Mouse (Mus musculus) midbrain, embryonic 14.5 days (tissue): ENCODE results near the gene Isyna1. TPM values are rescaled to one million over a fixed set of nuclear protein-coding genes. Genes with fewer than 3 reads are reported as not detected.

ENCODE experiments used
- ATAC-seq: fragments of 200-750 bp; cut with Nextera tagmentation; 2 replicates; pipeline ENCODE4 v1.8.0; 2017; ENCODE audit warnings: moderate number of reproducible peaks, moderate library complexity; ENCODE audit not compliant: low FRiP score, low TSS enrichment
- DNase-seq: peaks from one replicate; pipeline ENCODE4 v3.0.0-alpha.2; 2015
- H3K27ac ChIP-seq: fragments of 300-500 bp; sonication (generic); replicated peaks from 2 replicates; pipeline ENCODE4 v1.5.1; 2014; ENCODE audit warnings: mild to moderate bottlenecking, low read depth, low read length, moderate library complexity
- H3K27me3 ChIP-seq: fragments of 300-500 bp; sonication (generic); 2 replicates; pipeline ENCODE4 v1.6.1; 2014; ENCODE audit warnings: low read length, control low read depth, mixed read lengths; ENCODE audit not compliant: control insufficient read depth, insufficient read depth
- H3K36me3 ChIP-seq: fragments of 300-500 bp; sonication (generic); 2 replicates; pipeline ENCODE4 v1.6.1; 2014; ENCODE audit warnings: low read length, control low read depth; ENCODE audit not compliant: control insufficient read depth, insufficient read depth
- H3K4me1 ChIP-seq: fragments of 300-500 bp; sonication (generic); 2 replicates; pipeline ENCODE4 v1.6.1; 2014; ENCODE audit warnings: mild to moderate bottlenecking, antibody characterized with exemption, low read length, control low read depth; ENCODE audit not compliant: control insufficient read depth, insufficient read depth
- H3K4me2 ChIP-seq: fragments of 300-500 bp; sonication (generic); 2 replicates; pipeline ENCODE4 v1.6.1; 2014; ENCODE audit warnings: mild to moderate bottlenecking, low read length, moderate library complexity
- H3K4me3 ChIP-seq: fragments of 300-500 bp; sonication (generic); replicated peaks from 2 replicates; pipeline ENCODE4 v1.5.1; 2014; ENCODE audit warnings: low read depth, low read length
- H3K9ac ChIP-seq: fragments of 300-500 bp; sonication (generic); replicated peaks from 2 replicates; pipeline ENCODE4 v1.6.1; 2014; ENCODE audit warnings: mild to moderate bottlenecking, low read length, moderate library complexity
- H3K9me3 ChIP-seq: fragments of 300-500 bp; sonication (generic); 2 replicates; pipeline ENCODE4 v1.6.1; 2016; ENCODE audit warnings: low read length, control low read depth, mixed read lengths; ENCODE audit not compliant: control insufficient read depth
- WGBS: fragments of 180-500 bp; shearing (Covaris S2); extraction: QIAGEN DNeasy Blood & Tissue Kit; methylation state at CpG from one replicate; pipeline ENCODE4 v1.1.7; 2014; 5-methylcytosine and 5-hydroxymethylcytosine counted together
- polyA plus RNA-seq: library from polyadenylated mRNA; unstranded; fragments of >200 nt; fragmentation: Nextera tagmentation; extraction: Ambion mirVana; gene quantifications from 2 replicates; pipeline ENCODE4 v1.2.1, GENCODE M21; 2014

Gene Isyna1
- polyA plus RNA-seq, 1 experiment from 2014 or later, result 91.9 TPM

GRCm38 (mm10) chr8:70644065-70644464 lies 49.9 kb downstream of the Isyna1 start:
- H3K4me1 ChIP-seq, result 0 out of 2 replicates have a peak, but pooled peaks cover 4% of the 10 kb centered on the region
- no peaks in the 10 kb centered on the region for H3K9me3 ChIP-seq
- H3K36me3 ChIP-seq, result no peaks in the 10 kb centered on the region
- no peak for ATAC-seq
- H3K27me3 ChIP-seq, result no peaks in the 10 kb centered on the region
- DNase-seq, result no peak
- no peak overlapping the region for H3K4me2 ChIP-seq
- H3K9ac ChIP-seq, result no peak overlapping the region
- no peak overlapping the region for H3K4me3 ChIP-seq
- H3K27ac ChIP-seq, result no peak overlapping the region
- WGBS, result 77% methylated on average over 2 of the region's 2 CpGs

- H3K4me1 ChIP-seq, result 0 out of 2 replicates have a peak, but pooled peaks cover 14% of the 10 kb centered on the region
- H3K27ac ChIP-seq, result no peak overlapping the region
- peaks cover 10% of the 10 kb centered on the region for H3K36me3 ChIP-seq
- DNase-seq, result no peak
- H3K4me3 ChIP-seq, result no peak overlapping the region
- no peaks in the 10 kb centered on the region for H3K27me3 ChIP-seq
- no peak for ATAC-seq
- no peaks in the 10 kb centered on the region for H3K9me3 ChIP-seq
- H3K4me2 ChIP-seq, result no peak overlapping the region
- no peak overlapping the region for H3K9ac ChIP-seq
- WGBS, result 61% methylated on average over 17 of the region's 17 CpGs
Observed at GRCm38 (mm10) chr8:70645501-70646224, 51.5 kb downstream of the Isyna1 start.

GRCm38 (mm10) chr8:70646369-70646768 lies 52.2 kb downstream of the Isyna1 start:
- H3K36me3 ChIP-seq, result peaks cover 15% of the 10 kb centered on the region
- no peak for ATAC-seq
- H3K4me3 ChIP-seq, result no peak overlapping the region
- H3K4me1 ChIP-seq, result 0 out of 2 replicates have a peak, but pooled peaks cover 14% of the 10 kb centered on the region
- 66% methylated on average over 6 of the region's 6 CpGs for WGBS
- no peak overlapping the region for H3K27ac ChIP-seq
- H3K27me3 ChIP-seq, result no peaks in the 10 kb centered on the region
- DNase-seq, result no peak
- H3K9ac ChIP-seq, result no peak overlapping the region
- H3K9me3 ChIP-seq, result no peaks in the 10 kb centered on the region
- H3K4me2 ChIP-seq, result no peak overlapping the region

GRCm38 (mm10) chr8:70646775-70647174 lies 52.6 kb downstream of the Isyna1 start:
- H3K9ac ChIP-seq, result 0 out of 2 replicates have a peak overlapping the region, but pooled peaks have one; percentile 17
- H3K27ac ChIP-seq, result no peak overlapping the region

More at GRCm38 (mm10) chr8:70646775-70647174, 52.6 kb downstream of the Isyna1 start:
- Histone ChIP-seq H3K4me2 (no peak overlapping the region), H3K4me3 (no peak overlapping the region), H3K4me1 (0 out of 2 replicates have a peak, but pooled peaks cover 14% of the 10 kb centered on the region), H3K9me3 (no peaks in the 10 kb centered on the region), H3K36me3 (peaks cover 18% of the 10 kb centered on the region), H3K27me3 (no peaks in the 10 kb centered on the region)
- DNase-seq (no peak), ATAC-seq (no peak)

Other genes with a start within 250 kb of the Isyna1 start
- 16.9 and 18.4 TPM in 2 replicates for gene Upf1, start 241.1 kb upstream of the Isyna1 start, polyA plus RNA-seq
- gene Comp, start 220.8 kb upstream of the Isyna1 start, polyA plus RNA-seq, result 0.47 TPM in 1 of 2 replicates, not detected in the other
- gene Crtc1, start 154.8 kb upstream of the Isyna1 start, polyA plus RNA-seq, result 43.9 and 51.7 TPM in 2 replicates
- gene Klhl26, start 117.4 kb upstream of the Isyna1 start, polyA plus RNA-seq, result 24.2 and 27.2 TPM in 2 replicates
- gene Tmem59l, start 107.0 kb upstream of the Isyna1 start, polyA plus RNA-seq, result 104 and 143 TPM in 2 replicates
- 2.1 and 3.0 TPM in 2 replicates for gene Crlf1, start 101.2 kb upstream of the Isyna1 start, polyA plus RNA-seq
- 152 and 190 TPM in 2 replicates for gene Rex1bd, start 87.6 kb upstream of the Isyna1 start, polyA plus RNA-seq
- gene Uba52, start 83.6 kb upstream of the Isyna1 start, polyA plus RNA-seq, result 696 and 821 TPM in 2 replicates
- 328 and 408 TPM in 2 replicates for gene Fkbp8, start 66.6 kb upstream of the Isyna1 start, polyA plus RNA-seq
- gene Kxd1, start 66.4 kb upstream of the Isyna1 start, polyA plus RNA-seq, result 50.7 and 52.6 TPM in 2 replicates
- 14.9 and 17.1 TPM in 2 replicates for gene Ell, start 54.9 kb upstream of the Isyna1 start, polyA plus RNA-seq
- gene Ssbp4, start 14.5 kb downstream of the Isyna1 start, polyA plus RNA-seq, result 172 and 213 TPM in 2 replicates
- 0.34 and 1.1 TPM in 2 replicates for gene Lrrc25, start 21.8 kb downstream of the Isyna1 start, polyA plus RNA-seq
- gene Gdf15, start 38.1 kb downstream of the Isyna1 start, polyA plus RNA-seq, result 0.16 and 0.20 TPM in 2 replicates
- 86.9 and 95.8 TPM in 2 replicates for gene Pgpep1, start 66.0 kb downstream of the Isyna1 start, polyA plus RNA-seq
- gene Lsm4, start 78.9 kb downstream of the Isyna1 start, polyA plus RNA-seq, result 175 and 201 TPM in 2 replicates
- gene Jund, start 104.6 kb downstream of the Isyna1 start, polyA plus RNA-seq, result 104 and 119 TPM in 2 replicates
- 0.05 TPM in 2 replicates for gene Iqcn, start 109.1 kb downstream of the Isyna1 start, polyA plus RNA-seq
- gene Gm3336, start 124.2 kb downstream of the Isyna1 start, polyA plus RNA-seq, result not detected in 2 replicates
- gene Pde4c, start 129.3 kb downstream of the Isyna1 start, polyA plus RNA-seq, result 0.24 TPM in 1 of 2 replicates, not detected in the other
- gene Rab3a, start 160.3 kb downstream of the Isyna1 start, polyA plus RNA-seq, result 407 and 464 TPM in 2 replicates
- gene Mpv17l2, start 166.6 kb downstream of the Isyna1 start, polyA plus RNA-seq, result 37.1 and 39.0 TPM in 2 replicates
- 79.2 and 84.7 TPM in 2 replicates for gene Pik3r2, start 182.3 kb downstream of the Isyna1 start, polyA plus RNA-seq
- 22.7 and 24.3 TPM in 2 replicates for gene Mast3, start 210.7 kb downstream of the Isyna1 start, polyA plus RNA-seq
- 0.45 TPM in 1 of 2 replicates, not detected in the other for gene Il12rb1, start 214.1 kb downstream of the Isyna1 start, polyA plus RNA-seq
- gene Arrdc2, start 245.3 kb downstream of the Isyna1 start, polyA plus RNA-seq, result 7.1 and 7.5 TPM in 2 replicates